Mouse (Mus musculus) midbrain, embryonic 12.5 days (tissue): ENCODE data around the gene Egflam. TPM values are rescaled to one million over a fixed set of nuclear protein-coding genes. Genes with fewer than 3 reads are reported as not detected.

Source experiments
- ATAC-seq: fragments of 200-750 bp; cut with Nextera tagmentation; 2 replicates; pipeline ENCODE4 v1.8.0; 2017; ENCODE audit warnings: low read depth, moderate TSS enrichment, moderate library complexity; ENCODE audit not compliant: low FRiP score
- H3K27ac ChIP-seq: fragments of 300-500 bp; sonication (generic); replicated peaks from 2 replicates; pipeline ENCODE4 v1.5.1; 2016; ENCODE audit warnings: mild to moderate bottlenecking
- H3K27me3 ChIP-seq: fragments of 300-500 bp; sonication (generic); 2 replicates; pipeline ENCODE4 v1.6.1; 2016; ENCODE audit warnings: mild to moderate bottlenecking
- H3K36me3 ChIP-seq: fragments of 300-500 bp; sonication (generic); 2 replicates; pipeline ENCODE4 v1.6.1; 2016
- H3K4me1 ChIP-seq: fragments of 300-500 bp; sonication (generic); 2 replicates; pipeline ENCODE4 v1.6.1; 2016
- H3K4me2 ChIP-seq: fragments of 300-500 bp; sonication (generic); replicated peaks from 2 replicates; pipeline ENCODE4 v1.6.1; 2016; ENCODE audit warnings: mild to moderate bottlenecking, moderate library complexity
- H3K4me3 ChIP-seq: fragments of 300-500 bp; sonication (generic); 2 replicates; pipeline ENCODE4 v1.5.1; 2016; ENCODE audit warnings: mild to moderate bottlenecking
- H3K9ac ChIP-seq: fragments of 300-500 bp; sonication (generic); replicated peaks from 2 replicates; pipeline ENCODE4 v1.6.1; 2016; ENCODE audit warnings: mild to moderate bottlenecking, moderate library complexity
- H3K9me3 ChIP-seq: fragments of 300-500 bp; sonication (generic); 2 replicates; pipeline ENCODE4 v1.6.1; 2016; ENCODE audit warnings: mild to moderate bottlenecking
- WGBS: fragments of 180-500 bp; shearing (Covaris S2); methylation state at CpG from one replicate; pipeline ENCODE4 v1.1.7; 2016; 5-methylcytosine and 5-hydroxymethylcytosine counted together
- polyA plus RNA-seq: library from polyadenylated mRNA; unstranded; fragments of >200 nt; fragmentation: Nextera tagmentation; extraction: Ambion mirVana; gene quantifications from 2 replicates; pipeline ENCODE4 v1.2.1, GENCODE M21; 2016

The Egflam gene
- 9.7 and 13.0 TPM in 2 replicates for polyA plus RNA-seq

GRCm38 (mm10) chr15:7397818-7398608 is at the start of gene Egflam:
Gene Egflam (minus strand): TSS chr15:7398395.
- Histone ChIP-seq H3K4me1 (peaks cover 6% of the 10 kb centered on the region; the same call in 1 of the 2 replicates), H3K36me3 (no peaks in the 10 kb centered on the region), H3K9ac (peak within 1 kb of the TSS; percentile 58), H3K27me3 (peaks cover 35% of the 10 kb centered on the region), H3K27ac (0 out of 2 replicates have a peak within 1 kb of the TSS, but pooled peaks have one; percentile 42), H3K9me3 (no peaks in the 10 kb centered on the region), H3K4me3 (peak within 1 kb of the TSS; percentile 56), H3K4me2 (peak within 1 kb of the TSS; percentile 97)
- ATAC-seq = peak; percentile 81
- under 1% methylated on average over 60 of the region's 62 CpGs for WGBS

GRCm38 (mm10) chr15:7443396-7444315 is 45.5 kb upstream of the Egflam start:
- Histone ChIP-seq H3K4me2 (no peak overlapping the region), H3K36me3 (no peaks in the 10 kb centered on the region), H3K4me1 (no peaks in the 10 kb centered on the region; the same call in 1 of the 2 replicates), H3K4me3 (no peak overlapping the region), H3K9me3 (no peaks in the 10 kb centered on the region), H3K9ac (no peak overlapping the region), H3K27ac (no peak overlapping the region), H3K27me3 (no peaks in the 10 kb centered on the region)
- ATAC-seq = no peak
- 72% methylated on average over 17 of the region's 17 CpGs for WGBS

GRCm38 (mm10) chr15:7442148-7443100 is 44.2 kb upstream of the Egflam start:
- Histone ChIP-seq H3K27me3 (no peaks in the 10 kb centered on the region), H3K27ac (no peak overlapping the region), H3K9ac (no peak overlapping the region), H3K4me2 (no peak overlapping the region), H3K36me3 (no peaks in the 10 kb centered on the region), H3K4me3 (no peak overlapping the region), H3K9me3 (no peaks in the 10 kb centered on the region), H3K4me1 (no peaks in the 10 kb centered on the region; the same call in 1 of the 2 replicates)
- ATAC-seq = no peak
- 59% methylated on average over 16 of the region's 16 CpGs for WGBS

- Histone ChIP-seq H3K36me3 (no peaks in the 10 kb centered on the region), H3K4me3 (no peak overlapping the region), H3K27ac (no peak overlapping the region), H3K9me3 (no peaks in the 10 kb centered on the region), H3K9ac (no peak overlapping the region), H3K27me3 (no peaks in the 10 kb centered on the region), H3K4me1 (no peaks in the 10 kb centered on the region), H3K4me2 (no peak overlapping the region)
- 70% methylated on average over 2 of the region's 2 CpGs for WGBS
- ATAC-seq = no peak
Measured at GRCm38 (mm10) chr15:7424282-7424681, 26.1 kb upstream of the Egflam start.

DNA sequence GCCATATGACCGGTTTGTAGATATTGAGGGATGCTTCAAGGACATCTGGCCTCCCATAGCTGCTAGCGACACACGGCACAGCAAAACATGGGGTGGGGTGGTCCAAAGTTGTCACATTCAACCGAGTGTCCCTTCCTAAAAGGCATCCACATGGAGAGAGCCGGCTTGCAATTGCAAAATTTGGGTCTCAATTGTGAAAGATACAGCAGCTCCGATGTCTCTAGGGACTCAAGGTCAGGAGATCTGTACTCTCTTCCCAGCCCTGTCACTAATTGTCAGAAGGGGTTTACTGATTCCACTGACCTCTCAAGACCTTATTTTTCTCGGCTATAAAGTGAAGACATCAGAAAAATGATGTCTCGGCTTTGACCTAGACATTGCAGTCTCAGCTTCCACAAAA is 6.3 kb upstream of the Egflam start:
- H3K9me3 ChIP-seq = no peaks in the 10 kb centered on the region
- no peak for ATAC-seq
- H3K4me2 ChIP-seq = no peak overlapping the region
- H3K27ac ChIP-seq = no peak overlapping the region
- no peak overlapping the region for H3K4me3 ChIP-seq
- no peak overlapping the region for H3K9ac ChIP-seq
- WGBS = 87% methylated on average over 8 of the region's 8 CpGs
- peaks cover 9% of the 10 kb centered on the region; the same call in 1 of the 2 replicates for H3K27me3 ChIP-seq
- H3K36me3 ChIP-seq = no peaks in the 10 kb centered on the region
- no peaks in the 10 kb centered on the region for H3K4me1 ChIP-seq

GRCm38 (mm10) chr15:7398609-7399540 is 680 bp upstream of the Egflam start:
- Histone ChIP-seq H3K27ac (no peak overlapping the region), H3K4me3 (peak overlapping the region; percentile 56), H3K27me3 (peaks cover 35% of the 10 kb centered on the region), H3K9me3 (no peaks in the 10 kb centered on the region), H3K4me1 (peaks cover 6% of the 10 kb centered on the region; the same call in 1 of the 2 replicates), H3K4me2 (peak overlapping the region; percentile 97), H3K36me3 (no peaks in the 10 kb centered on the region), H3K9ac (peak overlapping the region; percentile 58)
- ATAC-seq = peak; percentile 39
- WGBS = 2% methylated on average over 17 of the region's 17 CpGs

DNA sequence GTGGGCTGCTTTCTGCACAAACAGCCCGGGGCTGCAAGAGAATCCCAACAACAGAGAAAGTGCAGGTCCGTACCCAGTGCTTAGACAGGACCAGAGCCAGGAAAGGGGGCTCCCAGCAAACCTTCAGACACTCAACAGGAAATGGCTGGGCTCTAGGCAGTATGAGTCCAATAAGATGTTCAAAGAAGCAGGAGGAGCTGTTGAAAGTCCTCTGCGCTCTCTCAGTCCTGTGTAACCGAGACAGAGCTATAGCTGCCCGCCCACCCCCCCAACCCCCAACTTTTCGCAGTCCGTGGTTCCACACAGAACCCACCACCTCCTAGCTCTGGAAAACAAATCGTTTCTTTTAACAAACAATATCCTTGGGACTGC is 763 bp downstream of the Egflam start:
- H3K27ac ChIP-seq = no peak overlapping the region
- peak overlapping the region; percentile 58; the same call in 1 of the 2 replicates for H3K9ac ChIP-seq
- no peaks in the 10 kb centered on the region for H3K36me3 ChIP-seq
- ATAC-seq = 0 out of 2 replicates have a peak, but pooled peaks have one; percentile 5
- H3K27me3 ChIP-seq = peaks cover 35% of the 10 kb centered on the region
- peak overlapping the region; percentile 56 for H3K4me3 ChIP-seq
- under 1% methylated on average over 8 of the region's 8 CpGs for WGBS
- peak overlapping the region; percentile 97 for H3K4me2 ChIP-seq
- peaks cover 6% of the 10 kb centered on the region; the same call in 1 of the 2 replicates for H3K4me1 ChIP-seq
- H3K9me3 ChIP-seq = no peaks in the 10 kb centered on the region

- no peak overlapping the region for H3K9ac ChIP-seq
- WGBS = 76% methylated on average over 4 of the region's 4 CpGs
- ATAC-seq = no peak
Measured at GRCm38 (mm10) chr15:7383349-7383748, 14.8 kb downstream of the Egflam start.

DNA sequence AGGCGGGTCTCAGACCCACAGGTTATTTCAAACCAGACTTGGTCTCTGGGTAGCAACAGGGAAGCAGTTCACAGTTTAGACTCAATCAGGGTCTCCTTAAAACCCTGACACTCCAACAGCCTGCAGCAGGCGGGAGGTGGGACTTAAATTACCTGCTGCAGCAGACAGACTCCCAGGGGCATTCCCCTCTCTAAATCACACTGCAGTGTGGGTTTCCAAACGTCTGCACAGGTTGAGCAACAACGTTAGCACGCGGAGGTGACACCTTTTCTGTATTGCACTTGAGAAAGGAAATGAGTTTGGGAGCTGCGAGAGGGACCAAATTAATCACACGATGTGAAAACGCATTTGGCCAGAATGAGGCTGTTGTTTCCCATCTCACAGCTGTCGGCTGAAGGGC is 15.7 kb downstream of the Egflam start:
- Histone ChIP-seq H3K27me3 (no peaks in the 10 kb centered on the region), H3K9me3 (no peaks in the 10 kb centered on the region), H3K4me3 (no peak overlapping the region), H3K4me2 (no peak overlapping the region), H3K36me3 (no peaks in the 10 kb centered on the region), H3K9ac (no peak overlapping the region), H3K4me1 (no peaks in the 10 kb centered on the region), H3K27ac (no peak overlapping the region)
- WGBS = 74% methylated on average over 10 of the region's 10 CpGs
- no peak for ATAC-seq

More at GRCm38 (mm10) chr15:7383349-7383748, 14.8 kb downstream of the Egflam start:
- Histone ChIP-seq H3K9me3 (no peaks in the 10 kb centered on the region), H3K27ac (no peak overlapping the region), H3K4me3 (no peak overlapping the region), H3K36me3 (no peaks in the 10 kb centered on the region), H3K4me1 (no peaks in the 10 kb centered on the region), H3K27me3 (no peaks in the 10 kb centered on the region), H3K4me2 (no peak overlapping the region)

- ATAC-seq = no peak
- no peak overlapping the region for H3K9ac ChIP-seq
- no peaks in the 10 kb centered on the region for H3K9me3 ChIP-seq
- no peaks in the 10 kb centered on the region for H3K4me1 ChIP-seq
- no peaks in the 10 kb centered on the region for H3K36me3 ChIP-seq
- whole genome bisulfite sequencing = 93% methylated on average over 1 of the region's 1 CpGs
- H3K27ac ChIP-seq = no peak overlapping the region
- H3K4me3 ChIP-seq = no peak overlapping the region
- no peaks in the 10 kb centered on the region for H3K27me3 ChIP-seq
- H3K4me2 ChIP-seq = no peak overlapping the region
Measured at GRCm38 (mm10) chr15:7352635-7353051, 45.6 kb downstream of the Egflam start.
